Mouse (Mus musculus) thymus, adult 2 months (tissue): Measurements from ENCODE around the gene Pi4k2a.

Source experiments
- CTCF ChIP-seq: fragments of 200-500 bp; IDR thresholded peaks from 2 replicates; pipeline ENCODE4 v1.5.1; 2012; ENCODE audit warnings: mild to moderate bottlenecking, control low read depth, low read length, moderate library complexity, borderline replicate concordance; ENCODE audit not compliant: control insufficient read depth, poor library complexity, insufficient read depth; ENCODE audit errors: extremely low read depth
- POLR2A ChIP-seq: fragments of 200-500 bp; IDR thresholded peaks from 2 replicates; pipeline ENCODE4 v1.6.1; 2012; ENCODE audit warnings: mild to moderate bottlenecking, low read length, control low read depth, moderate library complexity; ENCODE audit not compliant: control insufficient read depth, poor library complexity, insufficient read depth; ENCODE audit errors: extremely low read depth

DNA sequence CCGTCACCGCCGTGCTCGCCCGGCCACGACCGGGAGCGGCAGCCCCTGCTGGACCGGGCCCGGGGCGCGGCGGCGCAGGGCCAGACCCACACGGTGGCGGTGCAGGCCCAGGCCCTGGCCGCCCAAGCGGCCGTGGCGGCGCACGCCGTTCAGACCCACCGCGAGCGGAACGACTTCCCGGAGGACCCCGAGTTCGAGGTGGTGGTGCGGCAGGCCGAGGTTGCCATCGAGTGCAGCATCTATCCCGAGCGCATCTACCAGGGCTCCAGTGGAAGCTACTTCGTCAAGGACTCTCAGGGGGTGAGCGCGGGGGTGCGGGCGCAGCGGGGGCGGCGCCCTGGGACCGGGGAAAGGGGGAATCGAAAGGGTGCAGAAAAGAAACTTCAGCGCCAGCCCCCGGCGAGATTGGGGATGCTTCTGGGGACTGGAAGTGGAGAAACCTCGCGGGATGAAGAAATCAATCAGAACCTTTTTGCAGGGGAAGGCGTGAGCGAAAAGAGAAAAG lies 419 bp downstream of the Pi4k2a start:
- TF ChIP-seq POLR2A (no peak), CTCF (no peak)
